Mouse (Mus musculus) forebrain, embryonic 13.5 days (tissue): ENCODE results near the gene Tex35. TPM values are rescaled to one million over a fixed set of nuclear protein-coding genes. Genes with fewer than 3 reads are reported as not detected.
A peak's percentile ranks its signal among the peaks of the same experiment; 100 is the strongest.

ENCODE experiments used
- ATAC-seq: fragments of 200-750 bp; cut with Nextera tagmentation; 2 replicates; pipeline ENCODE4 v1.8.0; 2017
- H3K27ac ChIP-seq: fragments of 300-500 bp; sonication (generic); 2 replicates; pipeline ENCODE4 v1.5.1; 2015; ENCODE audit warnings: inconsistent platforms, mild to moderate bottlenecking, moderate library complexity
- H3K27me3 ChIP-seq: fragments of 300-500 bp; sonication (generic); 2 replicates; pipeline ENCODE4 v1.6.1; 2015; ENCODE audit warnings: mild to moderate bottlenecking, inconsistent platforms
- H3K36me3 ChIP-seq: fragments of 300-500 bp; sonication (generic); 2 replicates; pipeline ENCODE4 v1.6.1; 2015; ENCODE audit warnings: mild to moderate bottlenecking, inconsistent platforms; ENCODE audit not compliant: poor library complexity, severe bottlenecking
- H3K4me1 ChIP-seq: fragments of 300-500 bp; sonication (generic); 2 replicates; pipeline ENCODE4 v1.6.1; 2015; ENCODE audit warnings: inconsistent platforms
- H3K4me2 ChIP-seq: fragments of 300-500 bp; sonication (generic); 2 replicates; pipeline ENCODE4 v1.6.1; 2015; ENCODE audit warnings: inconsistent platforms, mild to moderate bottlenecking, moderate library complexity
- H3K4me3 ChIP-seq: fragments of 300-500 bp; sonication (generic); 2 replicates; pipeline ENCODE4 v1.5.1; 2015; ENCODE audit warnings: mild to moderate bottlenecking, inconsistent platforms
- H3K9ac ChIP-seq: fragments of 300-500 bp; sonication (generic); 2 replicates; pipeline ENCODE4 v1.6.1; 2015; ENCODE audit warnings: mild to moderate bottlenecking, inconsistent platforms
- H3K9me3 ChIP-seq: fragments of 300-500 bp; sonication (generic); replicated peaks from 2 replicates; pipeline ENCODE4 v1.6.1; 2016; ENCODE audit warnings: inconsistent platforms
- WGBS: fragments of 180-500 bp; shearing (Covaris S2); methylation state at CpG from one replicate; pipeline ENCODE4 v1.1.7; 2015; 5-methylcytosine and 5-hydroxymethylcytosine counted together
- polyA plus RNA-seq: library from polyadenylated mRNA; unstranded; fragments of >200 nt; fragmentation: Nextera tagmentation; extraction: Ambion mirVana; gene quantifications from 2 replicates; pipeline ENCODE4 v1.2.1, GENCODE M21; 2015

Gene Tex35
- polyA plus RNA-seq, 1 experiment from 2014 or later = not detected

GRCm38 (mm10) chr1:157061800-157062444 lies 46.6 kb downstream of the Tex35 start:
- no peaks in the 10 kb centered on the region for H3K36me3 ChIP-seq
- WGBS = 93% methylated on average over 10 of the region's 10 CpGs
- no peak for ATAC-seq
- no peak overlapping the region for H3K27ac ChIP-seq
- H3K27me3 ChIP-seq = no peaks in the 10 kb centered on the region
- no peaks in the 10 kb centered on the region for H3K9me3 ChIP-seq
- H3K4me2 ChIP-seq = no peak overlapping the region
- no peak overlapping the region for H3K9ac ChIP-seq
- peaks cover 19% of the 10 kb centered on the region for H3K4me1 ChIP-seq
- no peak overlapping the region for H3K4me3 ChIP-seq

- no peak overlapping the region for H3K4me3 ChIP-seq
- H3K9me3 ChIP-seq = no peaks in the 10 kb centered on the region
- H3K36me3 ChIP-seq = no peaks in the 10 kb centered on the region
- H3K4me2 ChIP-seq = no peak overlapping the region
- no peak overlapping the region for H3K27ac ChIP-seq
- H3K9ac ChIP-seq = no peak overlapping the region
- no peak for ATAC-seq
- H3K27me3 ChIP-seq = no peaks in the 10 kb centered on the region
- 90% methylated on average over 3 of the region's 3 CpGs for WGBS
- peaks cover 17% of the 10 kb centered on the region for H3K4me1 ChIP-seq
These were observed 47.3 kb downstream of the Tex35 start for GRCm38 (mm10) chr1:157061170-157061569.

- 0 out of 2 replicates have a peak, but pooled peaks have one; percentile 19 for ATAC-seq
- WGBS = 79% methylated on average over 12 of the region's 12 CpGs
- no peaks in the 10 kb centered on the region for H3K36me3 ChIP-seq
- no peak overlapping the region for H3K27ac ChIP-seq
- H3K4me2 ChIP-seq = no peak overlapping the region
- no peak overlapping the region for H3K4me3 ChIP-seq
- H3K9ac ChIP-seq = no peak overlapping the region
- no peaks in the 10 kb centered on the region for H3K9me3 ChIP-seq
- H3K4me1 ChIP-seq = peaks cover 17% of the 10 kb centered on the region
- H3K27me3 ChIP-seq = no peaks in the 10 kb centered on the region
These were observed 47.9 kb downstream of the Tex35 start for GRCm38 (mm10) chr1:157060441-157061135.

GRCm38 (mm10) chr1:157055901-157056300 lies 52.6 kb downstream of the Tex35 start:
- H3K9ac ChIP-seq = no peak overlapping the region
- WGBS = 22% methylated on average over 6 of the region's 6 CpGs

GRCm38 (mm10) chr1:157055288-157055831 lies 53.1 kb downstream of the Tex35 start:
- peak overlapping the region; percentile 35 for H3K9ac ChIP-seq
- peak; percentile 82 for ATAC-seq
- 12% methylated on average over 11 of the region's 11 CpGs for WGBS
- H3K4me2 ChIP-seq = peak overlapping the region; percentile 33
- H3K27ac ChIP-seq = peak overlapping the region; percentile 83
- no peaks in the 10 kb centered on the region for H3K36me3 ChIP-seq
- no peaks in the 10 kb centered on the region for H3K27me3 ChIP-seq
- H3K4me1 ChIP-seq = peaks cover 26% of the 10 kb centered on the region
- no peak overlapping the region for H3K4me3 ChIP-seq
- no peaks in the 10 kb centered on the region for H3K9me3 ChIP-seq

More at GRCm38 (mm10) chr1:157055901-157056300, 52.6 kb downstream of the Tex35 start:
- H3K36me3 ChIP-seq = no peaks in the 10 kb centered on the region
- peaks cover 26% of the 10 kb centered on the region for H3K4me1 ChIP-seq
- peak; percentile 31; the same call in 1 of the 2 replicates for ATAC-seq
- H3K4me2 ChIP-seq = peak overlapping the region; percentile 33
- H3K27me3 ChIP-seq = no peaks in the 10 kb centered on the region
- H3K27ac ChIP-seq = peak overlapping the region; percentile 83
- no peaks in the 10 kb centered on the region for H3K9me3 ChIP-seq
- no peak overlapping the region for H3K4me3 ChIP-seq

- 56% methylated on average over 7 of the region's 7 CpGs for WGBS
- H3K9me3 ChIP-seq = no peaks in the 10 kb centered on the region
- H3K4me1 ChIP-seq = peaks cover 26% of the 10 kb centered on the region
- no peak overlapping the region for H3K9ac ChIP-seq
- no peaks in the 10 kb centered on the region for H3K27me3 ChIP-seq
- peak overlapping the region; percentile 33 for H3K4me2 ChIP-seq
- peak overlapping the region; percentile 83 for H3K27ac ChIP-seq
- H3K36me3 ChIP-seq = no peaks in the 10 kb centered on the region
- H3K4me3 ChIP-seq = no peak overlapping the region
- no peak; the same call in 1 of the 2 replicates for ATAC-seq
These were observed 53.8 kb downstream of the Tex35 start for GRCm38 (mm10) chr1:157054659-157055058.

GRCm38 (mm10) chr1:157049886-157050285 lies 58.6 kb downstream of the Tex35 start:
- no peak overlapping the region for H3K27ac ChIP-seq
- H3K27me3 ChIP-seq = no peaks in the 10 kb centered on the region
- no peaks in the 10 kb centered on the region for H3K36me3 ChIP-seq
- no peaks in the 10 kb centered on the region for H3K9me3 ChIP-seq
- 95% methylated on average over 2 of the region's 2 CpGs for WGBS
- peaks cover 26% of the 10 kb centered on the region for H3K4me1 ChIP-seq
- H3K4me3 ChIP-seq = no peak overlapping the region
- no peak overlapping the region for H3K4me2 ChIP-seq
- H3K9ac ChIP-seq = no peak overlapping the region
- ATAC-seq = no peak

Other genes with a start within 250 kb of the Tex35 start
- gene Ralgps2, start 169.1 kb downstream of the Tex35 start, polyA plus RNA-seq = 123 and 133 TPM in 2 replicates